In the genomic region with DNA sequence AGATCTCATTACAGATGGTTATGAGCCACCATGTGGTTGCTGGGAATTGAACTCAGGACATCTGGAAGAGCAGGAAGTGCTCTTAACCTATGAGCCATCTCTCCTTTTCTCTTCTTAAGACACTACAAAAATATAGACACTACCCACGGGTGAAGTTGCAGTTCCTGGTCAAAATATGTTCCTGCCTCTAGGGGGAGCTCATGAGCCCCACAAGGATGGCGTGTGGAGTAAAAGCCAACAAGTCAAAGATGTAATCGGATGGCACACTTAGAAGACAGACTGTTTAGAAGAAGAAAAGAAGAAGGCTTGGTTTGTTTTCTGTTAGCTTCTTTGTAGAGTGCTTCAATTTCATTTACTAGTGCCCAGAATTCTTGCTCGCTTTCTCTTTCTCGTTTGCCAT, we compare ENCODE assay signal across 9 mouse cellular contexts.
DNase-seq lines count a peak whose midpoint lies in the region; ATAC-seq lines count a peak whose summit lies in the region.
"Had no signal": no experiment of that assay in that cellular context is flagged by ENCODE, and none has a peak within 500 bp of the region (broad histone marks: within the 10 kb centered on the region; RNA-seq: fewer than 3 reads in every experiment).

No protein-coding gene starts in this region.

- H3K4me3 ChIP-seq in intestine, embryonic 14.5 days (ENCODE audit: low read depth, low read length): no peak overlapping the region
- H3K4me3 ChIP-seq in intestine, embryonic 16.5 days (ENCODE audit: low read length): no peak overlapping the region
- H3K4me3 ChIP-seq in embryonic facial prominence, embryonic 10.5 days: no peak overlapping the region
- H3K4me3 ChIP-seq: embryonic facial prominence, embryonic 13.5 days had no signal

- 30% methylated on average over 5 of the region's 5 CpGs for WGBS in intestine, embryonic 14.5 days
- 33% methylated on average over 5 of the region's 5 CpGs for WGBS in intestine, embryonic 16.5 days
- WGBS in embryonic facial prominence, embryonic 10.5 days: 39% methylated on average over 5 of the region's 5 CpGs

- ATAC-seq in intestine, embryonic 14.5 days (replicated peaks; ENCODE audit: low FRiP score, low TSS enrichment, low read depth): no peak
- ATAC-seq in intestine, embryonic 16.5 days: no peak
- ATAC-seq in inflammation-experienced regulatory T-cells, adult 6 months: no peak

- H3K27ac ChIP-seq in intestine, embryonic 14.5 days (ENCODE audit: low read depth): no peak overlapping the region
- no peak overlapping the region for H3K27ac ChIP-seq in intestine, embryonic 16.5 days (ENCODE audit: low read length)
- H3K27ac ChIP-seq in embryonic facial prominence, embryonic 10.5 days (replicated peaks): no peak overlapping the region
- H3K27ac ChIP-seq: embryonic facial prominence, embryonic 13.5 days had no signal

- no peaks in the 10 kb centered on the region for H3K36me3 ChIP-seq in intestine, embryonic 14.5 days (ENCODE audit: control insufficient read depth, insufficient read depth, low read length)
- no peaks in the 10 kb centered on the region for H3K36me3 ChIP-seq in intestine, embryonic 16.5 days (ENCODE audit: control insufficient read depth, insufficient read depth, low read length)
- no peaks in the 10 kb centered on the region for H3K36me3 ChIP-seq in embryonic facial prominence, embryonic 10.5 days (replicated peaks)
- H3K36me3 ChIP-seq: embryonic facial prominence, embryonic 13.5 days had no signal

- no peak overlapping the region for H3K4me2 ChIP-seq in intestine, embryonic 14.5 days (ENCODE audit: low read length)
- no peak overlapping the region for H3K4me2 ChIP-seq in intestine, embryonic 16.5 days (ENCODE audit: low read depth, low read length)
- H3K4me2 ChIP-seq: embryonic facial prominence, embryonic 13.5 days had no signal

- peak; percentile 70 for DNase-seq in intestine, embryonic 14.5 days (ENCODE audit: low spot score)
- peak; percentile 60 for DNase-seq in ES-CJ7 (ENCODE audit: low read depth, low spot score)
- peak; percentile 61 for DNase-seq in adrenal gland, postnatal 14 days
- peak; percentile 46 for DNase-seq in embryonic facial prominence, embryonic 10.5 days (ENCODE audit: low spot score)
- DNase-seq in layer of hippocampus, postnatal 25 days (ENCODE audit: extremely low spot score in 1 of 2, low spot score in 1 of 2): peak; percentile 11 to 63
- peak; percentile 49 for DNase-seq in retina, embryonic 14.5 days (ENCODE audit: low spot score)

- no peak overlapping the region for H3K9ac ChIP-seq in intestine, embryonic 14.5 days (ENCODE audit: low read length)
- H3K9ac ChIP-seq in intestine, embryonic 16.5 days (ENCODE audit: low read depth, low read length): no peak overlapping the region
- H3K9ac ChIP-seq: embryonic facial prominence, embryonic 13.5 days had no signal

- no peaks in the 10 kb centered on the region for H3K27me3 ChIP-seq in intestine, embryonic 14.5 days (replicated peaks; ENCODE audit: control insufficient read depth, insufficient read depth, low read length)
- no peaks in the 10 kb centered on the region for H3K27me3 ChIP-seq in intestine, embryonic 16.5 days (replicated peaks; ENCODE audit: control insufficient read depth, insufficient read depth, low read length)
- H3K27me3 ChIP-seq in embryonic facial prominence, embryonic 10.5 days (replicated peaks; ENCODE audit: low read depth, poor library complexity, severe bottlenecking): no peaks in the 10 kb centered on the region
- H3K27me3 ChIP-seq: embryonic facial prominence, embryonic 13.5 days had no signal

- H3K9me3 ChIP-seq in intestine, embryonic 14.5 days (ENCODE audit: control insufficient read depth, low read length): no peaks in the 10 kb centered on the region
- H3K9me3 ChIP-seq in intestine, embryonic 16.5 days (ENCODE audit: control insufficient read depth, low read length): no peaks in the 10 kb centered on the region
- H3K9me3 ChIP-seq in embryonic facial prominence, embryonic 10.5 days: no peaks in the 10 kb centered on the region
- H3K9me3 ChIP-seq: embryonic facial prominence, embryonic 13.5 days had no signal

- no peaks in the 10 kb centered on the region for H3K4me1 ChIP-seq in intestine, embryonic 14.5 days (replicated peaks; ENCODE audit: control insufficient read depth, insufficient read depth, low read length)
- no peaks in the 10 kb centered on the region for H3K4me1 ChIP-seq in intestine, embryonic 16.5 days (ENCODE audit: control insufficient read depth, insufficient read depth, low read length)
- no peaks in the 10 kb centered on the region for H3K4me1 ChIP-seq in embryonic facial prominence, embryonic 10.5 days
- H3K4me1 ChIP-seq: embryonic facial prominence, embryonic 13.5 days had no signal
